Mouse (Mus musculus): Measurements from ENCODE around the gene Btbd9.

- no peak for TF ChIP-seq POLR2A (IDR thresholded peaks at IDR 0.05; ENCODE audit: insufficient read length, low read depth)
- TF ChIP-seq CEBPB (IDR thresholded peaks at IDR 0.05; ENCODE audit: insufficient read depth, poor library complexity, severe bottlenecking): no peak
- TF ChIP-seq MAX (IDR thresholded peaks at IDR 0.05; ENCODE audit: low read depth): no peak
- peak in 2 of 3 experiments; percentile 18 to 34 for TF ChIP-seq MYOD1 (IDR thresholded peaks at IDR 0.05; ENCODE audit: control insufficient read depth in 1 of 3, insufficient read length in 2 of 3, low read depth in 2 of 3)
- TF ChIP-seq E2F4 (IDR thresholded peaks at IDR 0.05; ENCODE audit: insufficient read depth): no peak
- no peak for TF ChIP-seq USF1 (IDR thresholded peaks at IDR 0.05; ENCODE audit: low read depth)
- TF ChIP-seq POLR2AphosphoS2 (IDR thresholded peaks at IDR 0.05; ENCODE audit: insufficient read length, low read depth): peak; percentile 4
- TF ChIP-seq MYOG (IDR thresholded peaks at IDR 0.05; ENCODE audit: control insufficient read depth in 1 of 3, insufficient read depth in 1 of 3, insufficient read length in 2 of 3, low read depth in 2 of 3): peak in 1 of 3 experiments; percentile 60
- TF ChIP-seq SRF (IDR thresholded peaks at IDR 0.05; ENCODE audit: control insufficient read depth, insufficient read length, low read depth): no peak
These were observed 397.9 kb downstream of the Btbd9 start for GRCm38 (mm10) chr17:30178402-30178801.
